Mouse (Mus musculus): ENCODE data around the gene Ubash3b.

- TF ChIP-seq POLR2A (IDR thresholded peaks at IDR 0.05; ENCODE audit: borderline replicate concordance, insufficient read depth, low read length) (no peak), CTCF (IDR thresholded peaks at IDR 0.05; ENCODE audit: borderline replicate concordance, insufficient read depth, low read depth, low read length) (no peak)
Measured at GRCm38 (mm10) chr9:41157872-41158567, 3.5 kb downstream of the Ubash3b start.
